Comparison of ENCODE assay signal across 13 mouse cellular contexts in the genomic region with DNA sequence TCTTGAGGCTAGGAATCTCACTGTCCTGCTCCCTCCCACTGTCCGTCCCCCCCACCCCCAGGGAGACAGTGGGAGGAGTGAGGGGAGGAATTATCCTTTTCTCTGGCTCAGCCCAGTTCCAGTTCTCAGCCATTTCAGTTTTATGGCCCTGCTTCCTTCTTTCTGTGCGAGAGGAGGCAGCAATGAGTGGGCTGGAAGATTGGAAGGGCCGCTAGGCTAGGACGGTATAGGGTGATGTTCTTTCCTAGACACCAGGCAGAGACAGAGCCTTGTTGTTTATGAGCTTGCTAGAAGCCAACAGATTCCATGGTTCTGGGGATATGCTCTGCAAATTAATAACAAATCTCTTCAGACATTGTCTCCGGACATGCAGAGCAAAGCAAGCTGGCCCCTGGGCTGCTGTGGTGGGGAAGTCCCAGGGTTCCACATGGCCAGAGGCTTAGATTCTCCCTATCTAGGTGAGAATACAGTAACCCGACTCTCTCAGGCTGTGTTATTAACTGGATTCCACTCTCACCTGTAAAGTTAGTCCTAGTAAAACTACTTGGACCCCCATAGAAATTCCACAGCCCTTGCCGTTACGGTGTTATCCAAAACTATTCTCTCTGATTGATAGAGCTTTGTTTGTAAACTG. TPM values are rescaled to one million over a fixed set of nuclear protein-coding genes. Genes with fewer than 3 reads are reported as not detected.
DNase-seq lines count a peak whose midpoint lies in the region; ATAC-seq and TF ChIP-seq lines count a peak whose summit lies in the region.
"Had no signal": no experiment of that assay in that cellular context is flagged by ENCODE, and none has a peak within 500 bp of the region (broad histone marks: within the 10 kb centered on the region; RNA-seq: fewer than 3 reads in every experiment).

No protein-coding gene starts in this region.

- DNase-seq in heart, postnatal 0 days (ENCODE audit: low spot score): no peak
- DNase-seq in heart, adult 9 months (ENCODE audit: low spot score in 2 of 2): no peak
- no peak for DNase-seq in liver, embryonic 13.5 days
- DNase-seq: cerebellum, postnatal 14 days; thymus, postnatal 36 days had no signal

- H3K4me3 ChIP-seq in heart, postnatal 0 days (ENCODE audit: low read depth, low read length): no peak overlapping the region; the same call in 1 of the 2 replicates
- peak overlapping the region; percentile 95 for H3K4me3 ChIP-seq in megakaryocyte, embryonic 14.5 days (replicated peaks)
- H3K4me3 ChIP-seq in liver, embryonic 13.5 days (replicated peaks): no peak overlapping the region
- H3K4me3 ChIP-seq in forebrain, embryonic 16.5 days (replicated peaks; ENCODE audit: low read length): no peak overlapping the region

- no peaks in the 10 kb centered on the region for H3K9me3 ChIP-seq in heart, postnatal 0 days (replicated peaks; ENCODE audit: control insufficient read depth, low read length)
- H3K9me3 ChIP-seq in megakaryocyte, embryonic 14.5 days: no peaks in the 10 kb centered on the region
- no peaks in the 10 kb centered on the region for H3K9me3 ChIP-seq in liver, embryonic 13.5 days (replicated peaks)
- H3K9me3 ChIP-seq in forebrain, embryonic 16.5 days (ENCODE audit: control insufficient read depth, low read length): no peaks in the 10 kb centered on the region
- H3K9me3 ChIP-seq: hindbrain, embryonic 15.5 days; limb, embryonic 12.5 days; midbrain, embryonic 13.5 days; neural tube, embryonic 12.5 days had no signal

- no peak for ATAC-seq in heart, postnatal 0 days (ENCODE audit: insufficient read depth, low read depth)
- no peak for ATAC-seq in megakaryocyte, adult 5-6 weeks (ENCODE audit: poor library complexity, severe bottlenecking)
- ATAC-seq in liver, embryonic 13.5 days (ENCODE audit: low read depth): no peak
- no peak for ATAC-seq in cerebellum, adult (ENCODE audit: insufficient number of reproducible peaks, low FRiP score, low TSS enrichment)
- ATAC-seq in forebrain, embryonic 16.5 days: no peak

- 0 out of 2 replicates have a peak overlapping the region, but pooled peaks have one; percentile 99 for H3K27ac ChIP-seq in heart, postnatal 0 days (ENCODE audit: low read depth)
- no peak overlapping the region for H3K27ac ChIP-seq in liver, embryonic 13.5 days
- no peak overlapping the region for H3K27ac ChIP-seq in forebrain, embryonic 16.5 days (ENCODE audit: low read length)
- H3K27ac ChIP-seq: hindbrain, embryonic 15.5 days; limb, embryonic 12.5 days; midbrain, embryonic 13.5 days; neural tube, embryonic 12.5 days had no signal

- H3K4me2 ChIP-seq in heart, postnatal 0 days (ENCODE audit: low read depth, low read length): no peak overlapping the region
- peak overlapping the region; percentile 82 for H3K4me2 ChIP-seq in liver, embryonic 13.5 days
- no peak overlapping the region for H3K4me2 ChIP-seq in forebrain, embryonic 16.5 days (ENCODE audit: low read length)

- H3K27me3 ChIP-seq in heart, postnatal 0 days (ENCODE audit: control insufficient read depth, insufficient read depth, low read length): no peaks in the 10 kb centered on the region
- H3K27me3 ChIP-seq in megakaryocyte, embryonic 14.5 days (replicated peaks): peaks cover 4% of the 10 kb centered on the region
- peaks cover 21% of the 10 kb centered on the region for H3K27me3 ChIP-seq in liver, embryonic 13.5 days
- 0 out of 2 replicates have a peak, but pooled peaks cover 4% of the 10 kb centered on the region for H3K27me3 ChIP-seq in forebrain, embryonic 16.5 days (replicated peaks; ENCODE audit: control insufficient read depth, insufficient read depth, low read length)

- no peak for TF ChIP-seq EP300 in heart, postnatal 0 days (IDR thresholded peaks at IDR 0.05; ENCODE audit: low read depth)

- H3K36me3 ChIP-seq in heart, postnatal 0 days (replicated peaks; ENCODE audit: control insufficient read depth, insufficient read depth, low read length): no peaks in the 10 kb centered on the region
- H3K36me3 ChIP-seq in megakaryocyte, embryonic 14.5 days (replicated peaks; ENCODE audit: low read length): peaks cover 3% of the 10 kb centered on the region
- H3K36me3 ChIP-seq in liver, embryonic 13.5 days: no peaks in the 10 kb centered on the region
- H3K36me3 ChIP-seq in forebrain, embryonic 16.5 days (ENCODE audit: control insufficient read depth, insufficient read depth): no peaks in the 10 kb centered on the region
- H3K36me3 ChIP-seq: hindbrain, embryonic 15.5 days; limb, embryonic 12.5 days; midbrain, embryonic 13.5 days; neural tube, embryonic 12.5 days had no signal

- TF ChIP-seq CTCF in heart, postnatal 0 days (IDR thresholded peaks at IDR 0.05; ENCODE audit: low read depth): no peak

- 51% methylated on average over 8 of the region's 8 CpGs for WGBS in heart, postnatal 0 days
- 51% methylated on average over 8 of the region's 8 CpGs for WGBS in liver, embryonic 13.5 days (ENCODE audit: insufficient replicate concordance)
- 84% methylated on average over 8 of the region's 8 CpGs for WGBS in forebrain, embryonic 16.5 days

- peak overlapping the region; percentile 88; the same call in 1 of the 2 replicates for H3K9ac ChIP-seq in heart, postnatal 0 days (replicated peaks; ENCODE audit: low read depth, low read length)
- H3K9ac ChIP-seq in liver, embryonic 13.5 days: no peak overlapping the region
- H3K9ac ChIP-seq in forebrain, embryonic 16.5 days (replicated peaks; ENCODE audit: low read depth, low read length): no peak overlapping the region

- H3K4me1 ChIP-seq in heart, postnatal 0 days (ENCODE audit: control insufficient read depth, insufficient read depth): peaks cover 43% of the 10 kb centered on the region
- peaks cover 71% of the 10 kb centered on the region for H3K4me1 ChIP-seq in megakaryocyte, embryonic 14.5 days
- peaks cover 55% of the 10 kb centered on the region for H3K4me1 ChIP-seq in liver, embryonic 13.5 days (replicated peaks)
- H3K4me1 ChIP-seq in forebrain, embryonic 16.5 days (replicated peaks; ENCODE audit: control insufficient read depth, insufficient read depth, low read length): peaks cover 13% of the 10 kb centered on the region

RNA-seq across cellular contexts. Expression of gene Lrrfip1, which starts 53.0 kb away (rescaled TPM):
- total RNA-seq in heart, postnatal 0 days (2014; rRNA removed; ENCODE audit: low replicate concordance): 120 and 135 TPM in 2 replicates
- polyA plus RNA-seq in heart, postnatal 0 days (2015; fragmentation: Nextera tagmentation; extraction: Ambion mirVana): 140 and 168 TPM in 2 replicates
- polyA plus RNA-seq in megakaryocyte, embryonic 14.5 days (2012; ENCODE audit: insufficient read depth, low replicate concordance): 1.9 and 12.2 TPM in 2 replicates
- 123 and 128 TPM in 2 replicates for total RNA-seq in megakaryocyte, adult 5-6 weeks (2015)
- total RNA-seq in megakaryocyte, adult 5-6 weeks (2017): 228 and 254 TPM in 2 replicates
- polyA plus RNA-seq in liver, embryonic 13.5 days (2015; fragmentation: Nextera tagmentation; extraction: Ambion mirVana): 12.9 and 15.9 TPM in 2 replicates
- 45.3 and 48.5 TPM in 2 replicates for polyA plus RNA-seq in forebrain, embryonic 16.5 days (2015; fragmentation: Nextera tagmentation; extraction: Ambion mirVana)
